ENCODE assay signal across 21 mouse cellular contexts in the genomic region with DNA sequence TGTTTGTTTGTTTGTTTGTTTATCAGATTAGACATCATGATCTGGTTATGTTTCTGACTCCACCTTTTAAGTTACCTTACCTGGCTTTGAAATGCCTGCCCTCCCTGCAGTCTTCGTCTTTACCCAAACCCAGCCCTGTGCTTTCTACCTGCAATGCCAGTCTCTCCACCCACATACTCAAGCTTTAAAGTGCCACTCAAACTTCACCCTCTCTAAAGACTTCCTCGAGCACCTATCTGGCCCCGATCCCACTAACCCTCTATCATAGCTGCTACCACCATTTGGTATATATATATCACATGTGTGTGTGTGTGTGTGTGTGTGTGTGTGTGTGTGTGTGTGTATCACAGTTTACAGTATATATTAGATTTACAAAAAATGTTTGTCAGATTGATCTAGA.
A peak's percentile ranks its signal among the peaks of the same experiment; 100 is the strongest.
DNase-seq lines count a peak whose midpoint lies in the region; ATAC-seq lines count a peak whose summit lies in the region.
"Had no signal": no experiment of that assay in that cellular context is flagged by ENCODE, and none has a peak within 500 bp of the region (broad histone marks: within the 10 kb centered on the region; RNA-seq: fewer than 3 reads in every experiment).

No protein-coding gene starts in this region.

- no peak overlapping the region for H3K4me2 ChIP-seq in hindbrain, embryonic 16.5 days (ENCODE audit: low read length)
- H3K4me2 ChIP-seq: heart, embryonic 11.5 days; hindbrain, embryonic 12.5 days; hindbrain, embryonic 15.5 days had no signal

- ATAC-seq in hindbrain, embryonic 16.5 days = no peak
- ATAC-seq: activated CD4-positive, CD25-positive, alpha-beta regulatory T cell, adult 4 months; forebrain, embryonic 14.5 days; forebrain, postnatal 0 days had no signal

- no peak overlapping the region for H3K27ac ChIP-seq in hindbrain, embryonic 16.5 days (ENCODE audit: low read depth, low read length)
- H3K27ac ChIP-seq: forebrain, embryonic 10.5 days; gastrocnemius, adult 2 months; heart, adult 2 months; hindbrain, embryonic 12.5 days had no signal

- no peaks in the 10 kb centered on the region for H3K36me3 ChIP-seq in hindbrain, embryonic 16.5 days (ENCODE audit: control insufficient read depth, insufficient read depth, low read length)
- H3K36me3 ChIP-seq: forebrain, embryonic 10.5 days; hindbrain, embryonic 12.5 days; hindbrain, embryonic 15.5 days had no signal

- H3K27me3 ChIP-seq in hindbrain, embryonic 16.5 days (replicated peaks; ENCODE audit: control insufficient read depth, insufficient read depth, low read length) = no peaks in the 10 kb centered on the region
- H3K27me3 ChIP-seq: hindbrain, embryonic 12.5 days; hindbrain, embryonic 15.5 days had no signal

- peak; percentile 10 for DNase-seq in heart, adult 11 months
- DNase-seq in heart, adult 9 months (ENCODE audit: low spot score in 2 of 2) = no peak
- peak; percentile 37 for DNase-seq in lung, postnatal 10 days
- peak; percentile 64 for DNase-seq in lung, postnatal 36 days
- DNase-seq in adrenal gland, adult 8-10 months = no peak
- DNase-seq: adrenal gland, postnatal 10 days; adrenal gland, postnatal 36 days; cerebellum, adult 18-20 months; cerebellum, adult 9-10 months; cerebellum, postnatal 14 days; forebrain, postnatal 0 days; gastrocnemius, adult 2 months; gastrocnemius, postnatal 14 days; heart, adult 2 months had no signal

- H3K9ac ChIP-seq in hindbrain, embryonic 16.5 days (ENCODE audit: low read depth, low read length) = no peak overlapping the region
- H3K9ac ChIP-seq: forebrain, postnatal 0 days; hindbrain, embryonic 15.5 days had no signal

- no peaks in the 10 kb centered on the region for H3K4me1 ChIP-seq in hindbrain, embryonic 16.5 days (ENCODE audit: control insufficient read depth, insufficient read depth, low read depth, low read length)
- H3K4me1 ChIP-seq: forebrain, embryonic 10.5 days; hindbrain, embryonic 12.5 days had no signal

- H3K4me3 ChIP-seq in hindbrain, embryonic 16.5 days (ENCODE audit: low read length) = no peak overlapping the region
- H3K4me3 ChIP-seq: forebrain, embryonic 10.5 days; gastrocnemius, adult 2 months; heart, adult 2 months; hindbrain, embryonic 12.5 days; hindbrain, embryonic 15.5 days had no signal

- 76% methylated on average over 3 of the region's 3 CpGs for WGBS in hindbrain, embryonic 16.5 days

- no peaks in the 10 kb centered on the region for H3K9me3 ChIP-seq in hindbrain, embryonic 16.5 days (ENCODE audit: control insufficient read depth, low read length)
- H3K9me3 ChIP-seq: forebrain, embryonic 10.5 days; hindbrain, embryonic 12.5 days; hindbrain, embryonic 15.5 days had no signal

Comparison
In these comparisons a context has a peak if more than half of its experiments do, and no peak if none do; other contexts are left out.
1. DNase-seq: peak in heart, adult 11 months (single experiment), lung, postnatal 10 days (single experiment) and lung, postnatal 36 days (single experiment); none in heart, adult 9 months (0 of 2) and adrenal gland, adult 8-10 months (single experiment).